Mouse (Mus musculus): ENCODE measurements around the gene Olfr1493-ps1.

Gene Olfr1493-ps1

DNA sequence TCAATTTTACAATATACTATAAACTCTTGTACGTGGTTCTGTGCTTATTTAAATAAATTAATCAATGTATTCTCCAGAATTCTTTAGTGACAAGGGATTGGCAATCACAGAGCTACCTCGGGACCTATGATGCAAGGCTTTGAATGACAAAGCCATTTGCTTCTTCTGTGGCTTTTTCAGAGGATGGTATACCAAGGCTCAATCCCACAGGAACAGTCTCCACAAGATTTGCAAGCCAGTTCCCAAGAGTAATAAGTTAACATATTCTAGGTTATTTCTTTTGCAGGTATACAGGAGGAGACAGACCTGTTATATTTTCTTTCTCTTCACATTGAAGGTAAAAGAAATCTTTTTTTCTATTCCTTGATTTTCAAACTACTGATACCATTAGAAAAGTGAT is at the start of gene Olfr1493-ps1:
Gene Olfr1493-ps1, plus strand, starts transcription at position 301 of the 400 bp plus-strand sequence.
- DNase-seq (ENCODE audit: extremely low read depth, low read depth), result no peak

- DNase-seq (ENCODE audit: extremely low read depth, low read depth), result no peak
Observed at GRCm38 (mm10) chr19:13696968-13697367, 26.1 kb upstream of the Olfr1493-ps1 start, which contains the start of gene Olfr1491. Gene Olfr1491 (plus strand): TSS chr19:13697268.

DNA sequence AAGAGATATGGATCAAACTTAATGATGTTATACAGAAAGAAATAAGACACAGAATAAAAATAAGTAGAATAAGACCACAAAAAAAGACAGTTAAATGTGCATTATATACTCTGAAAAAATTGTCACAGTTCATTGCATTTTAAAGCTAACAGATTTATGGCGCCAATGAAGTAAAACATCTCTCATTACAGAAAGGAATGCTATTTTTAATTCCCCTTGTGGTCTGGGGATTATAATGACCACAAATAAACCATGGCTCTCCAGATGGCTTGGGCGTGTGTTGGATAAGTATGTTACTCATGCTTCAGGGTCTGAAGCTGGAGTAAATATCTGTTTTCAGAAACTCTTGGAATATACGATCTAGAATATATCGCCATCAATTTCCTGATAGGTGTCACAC is 16.4 kb downstream of the Olfr1493-ps1 start, which contains the start of gene Olfr1494:
Gene Olfr1494, plus strand, starts transcription at position 301 of the 400 bp plus-strand sequence.
- no peak for DNase-seq (ENCODE audit: extremely low read depth, low read depth)

- no peak for DNase-seq (ENCODE audit: extremely low read depth, low read depth)
Observed at GRCm38 (mm10) chr19:13749366-13749765, 26.3 kb downstream of the Olfr1493-ps1 start.

DNA sequence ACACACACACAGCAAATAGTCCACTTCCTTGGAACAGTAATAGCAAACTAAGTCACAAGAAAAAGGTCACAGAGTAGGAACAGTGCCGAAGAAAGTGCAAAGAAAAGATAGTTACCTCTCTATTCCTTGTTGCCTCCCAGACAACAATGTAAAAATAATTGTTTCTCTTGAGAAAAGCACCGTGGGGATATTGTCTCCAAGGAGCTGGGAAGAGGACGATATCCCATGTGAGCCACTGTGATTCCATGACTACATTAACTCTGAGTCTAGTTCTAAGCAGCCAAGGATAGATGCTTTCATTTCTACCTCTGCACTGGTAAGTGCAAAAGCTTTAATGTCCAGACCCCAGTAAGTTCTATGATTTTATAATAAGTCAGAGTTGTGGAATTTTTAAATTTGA is 41.2 kb downstream of the Olfr1493-ps1 start, which contains the start of gene Olfr1495:
Gene Olfr1495, plus strand, starts transcription at position 301 of the 400 bp plus-strand sequence.
- no peak for DNase-seq (ENCODE audit: extremely low read depth, low read depth)

GRCm38 (mm10) chr19:13768565-13769276 is 45.6 kb downstream of the Olfr1493-ps1 start:
- DNase-seq (ENCODE audit: extremely low read depth, low read depth), result no peak

DNA sequence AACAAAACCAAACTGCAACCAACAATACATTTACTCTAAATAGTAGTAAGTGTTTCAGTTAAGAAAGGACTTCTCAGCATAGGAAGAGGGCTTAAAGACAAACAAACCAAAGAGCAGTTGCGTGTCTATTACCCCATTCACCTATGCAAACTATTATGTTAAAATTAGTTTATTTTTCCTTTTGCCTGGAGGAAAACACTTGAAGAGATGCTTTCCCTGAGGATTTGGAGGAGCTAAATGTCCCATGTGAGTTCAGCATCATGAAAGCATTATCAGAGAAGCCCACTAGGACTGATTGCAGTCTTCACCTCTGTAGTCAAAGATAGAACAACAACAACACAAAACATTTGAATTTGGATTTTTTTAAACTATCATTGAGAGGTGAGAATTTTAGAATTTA is 54.5 kb downstream of the Olfr1493-ps1 start, which contains the start of gene Olfr1496:
Gene Olfr1496, plus strand, starts transcription at position 301 of the 400 bp plus-strand sequence.
- DNase-seq (ENCODE audit: extremely low read depth, low read depth), result no peak
